Mouse (Mus musculus) heart, postnatal 10 days (tissue): ENCODE measurements at regions not wholly inside any gene's neighbourhood (a gene's known extent, or its start where the extent isn't known, plus 50 kb on each side); places are given as distances from the start of the nearest gene placed in this dataset.

Experiments used
- DNase-seq, 2 experiments: peaks; one replicate each; pipeline ENCODE4 v3.0.0; 2021
- intact Hi-C: fragments of 180-260 bp; cut with DNase I; formaldehyde crosslinking; loops from one replicate; pipeline ENCODE4 v1.15.1; 2025

GRCm38 (mm10) chr2:114822657-114823056 lies 167.9 kb upstream of the Dph6 start:
- intact Hi-C loops: no loop called here

DNA sequence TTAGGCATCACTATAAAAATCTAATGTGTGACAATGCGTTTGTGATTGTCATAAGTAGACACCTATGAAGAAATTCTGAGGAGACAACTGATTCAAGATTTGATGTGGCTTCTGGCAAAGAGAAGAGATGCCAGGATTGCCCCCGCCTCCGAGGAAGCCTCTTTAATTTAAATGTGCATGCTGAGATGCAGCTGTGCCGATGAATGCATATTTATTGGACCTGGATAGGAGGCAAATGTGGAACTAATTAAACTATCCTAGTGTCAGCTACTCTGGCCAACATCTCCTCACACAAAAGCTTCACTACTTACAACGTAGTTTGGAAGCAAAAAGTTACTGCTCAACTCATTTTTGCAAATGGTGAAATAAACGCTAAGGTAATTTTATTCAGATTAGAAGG lies 173.4 kb upstream of the Dph6 start:
- intact Hi-C loops: no loop called here
- no peak for DNase-seq

More at GRCm38 (mm10) chr2:114822657-114823056, 167.9 kb upstream of the Dph6 start:
- no peak for DNase-seq

DNA sequence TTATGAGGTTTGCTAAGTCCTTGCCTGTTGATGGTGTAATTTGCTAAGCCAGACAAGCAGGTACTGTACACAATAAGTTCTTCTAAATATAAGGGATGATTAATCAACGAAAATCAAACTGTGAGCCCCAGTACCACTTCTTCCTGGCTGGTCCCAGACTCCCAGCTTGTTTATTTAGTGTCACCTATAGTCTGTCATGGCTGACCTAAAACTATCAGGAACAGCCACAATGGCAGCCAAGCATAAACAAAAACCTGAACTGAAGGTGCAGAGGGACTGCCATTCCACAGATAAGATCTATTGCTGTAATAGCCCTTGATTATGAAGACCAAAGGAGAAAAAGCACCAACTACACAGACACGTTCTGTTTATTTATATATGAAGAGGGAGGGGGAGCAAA lies 180.9 kb upstream of the Dph6 start:
- intact Hi-C loops: no loop called here
- DNase-seq: no peak

GRCm38 (mm10) chr2:114843696-114844388 lies 189.1 kb upstream of the Dph6 start:
- DNase-seq: no peak
- intact Hi-C loops: no loop called here

- intact Hi-C loops: no loop called here
- DNase-seq: no peak
These were observed 189.6 kb upstream of the Dph6 start for GRCm38 (mm10) chr2:114844389-114844771.

DNA sequence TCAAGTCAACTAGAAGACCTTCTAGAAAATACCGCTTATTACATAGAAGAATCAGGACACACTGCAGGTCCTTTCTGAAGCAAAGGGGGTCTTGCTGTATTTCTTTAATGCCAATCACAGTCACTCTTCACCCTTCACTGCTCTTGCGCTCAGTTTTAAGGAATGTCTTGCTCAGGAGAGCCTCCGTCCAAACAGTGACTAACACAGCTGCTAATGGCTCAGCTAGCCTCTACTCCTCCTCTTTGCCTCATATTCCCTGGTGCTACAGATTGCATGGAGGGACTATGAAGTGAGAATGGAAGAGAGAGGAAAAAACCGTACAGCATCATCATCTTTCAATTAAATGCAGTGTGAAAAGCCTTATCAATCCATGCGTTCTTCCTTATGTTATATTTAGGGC lies 193.7 kb upstream of the Dph6 start:
- DNase-seq: no peak
- intact Hi-C loops: no loop called here

- intact Hi-C loops: no loop called here
- DNase-seq: no peak
These were observed 194.2 kb upstream of the Dph6 start for GRCm38 (mm10) chr2:114848914-114849313.

DNA sequence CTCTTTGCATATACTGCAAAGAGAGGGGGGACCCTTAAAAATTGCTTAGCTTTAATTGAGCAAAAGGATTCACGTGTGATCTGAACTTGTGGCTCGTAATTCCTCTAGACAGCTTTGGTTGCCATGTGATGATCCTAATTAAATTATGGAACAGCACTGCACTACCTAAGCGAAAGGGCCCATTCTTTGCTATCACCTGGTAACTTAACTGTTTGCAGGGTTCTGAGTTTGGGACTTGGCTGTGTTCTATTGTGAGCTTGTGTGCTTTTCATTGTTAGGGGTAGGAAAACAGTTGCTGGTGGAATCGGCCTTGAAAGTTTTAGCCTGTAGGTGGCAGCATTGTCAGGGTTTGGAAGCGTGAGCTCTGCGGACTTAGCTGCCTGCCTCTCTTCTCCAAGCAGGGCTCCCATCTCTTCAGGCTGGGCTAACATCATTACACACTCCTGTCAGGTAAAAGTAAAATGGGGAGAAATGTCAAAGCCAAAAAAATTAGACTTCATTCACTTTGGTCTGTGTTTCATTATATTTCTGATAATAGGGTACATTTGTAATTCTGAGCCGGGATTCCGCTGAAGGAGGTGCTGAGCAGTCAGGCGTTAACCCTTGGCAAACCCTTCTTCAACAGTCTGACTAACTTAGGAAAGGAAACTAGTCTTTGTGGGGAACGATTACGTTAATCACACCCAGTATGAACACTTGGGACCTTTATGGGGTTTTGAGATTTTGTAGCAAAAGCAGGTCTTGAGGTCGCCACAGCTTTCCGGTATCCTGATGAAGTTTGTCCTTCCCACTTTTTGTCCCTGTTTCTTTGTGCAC lies 199.2 kb upstream of the Dph6 start:
- peak; percentile 69 to 85 for DNase-seq
- intact Hi-C loops: loop anchor here (5.0 to 10.0 kb wide), 6 partner anchors 229 to 1248 kb away; no protein-coding TSS in a partner anchor

DNA sequence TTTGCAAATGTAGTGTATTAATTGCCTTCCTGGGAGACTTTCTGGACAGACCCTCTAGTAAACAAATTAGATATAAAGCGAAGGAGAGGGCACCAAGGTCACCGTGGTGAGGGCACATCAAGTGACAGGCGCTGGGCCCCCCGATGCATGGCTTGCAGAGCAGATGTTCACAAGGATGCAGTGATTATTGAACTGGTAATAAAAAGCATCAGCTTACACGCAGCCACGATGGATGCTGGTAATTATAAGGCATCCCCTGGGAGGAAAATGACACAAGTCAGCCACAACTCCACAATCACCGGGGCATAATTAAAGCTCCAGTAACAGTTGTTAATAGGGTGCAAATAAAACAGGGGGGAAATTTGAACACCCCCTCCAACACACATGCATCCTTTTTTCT lies 217.5 kb upstream of the Dph6 start:
- intact Hi-C loops: no loop called here

DNA sequence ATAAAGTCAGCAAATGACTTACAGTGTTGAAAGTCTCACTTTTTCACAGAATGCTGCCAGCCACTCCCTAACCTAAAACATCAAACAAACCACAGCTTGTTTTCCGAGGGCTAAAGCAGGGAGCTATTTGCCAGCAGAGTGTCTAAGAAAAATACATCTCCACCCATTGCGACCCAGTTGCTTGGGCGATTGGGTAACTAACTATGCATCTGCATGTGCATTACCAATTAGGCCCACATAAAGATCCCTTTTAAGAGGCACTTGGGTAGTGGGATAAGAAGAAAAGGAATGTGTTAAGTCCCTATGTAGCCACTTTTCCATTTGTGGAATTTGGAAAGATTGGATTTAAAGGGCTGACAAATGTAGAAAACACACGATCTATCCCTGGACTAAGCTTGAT lies 218.3 kb upstream of the Dph6 start:
- intact Hi-C loops: no loop called here
- DNase-seq: no peak

More for the DNA sequence above, 217.5 kb upstream of the Dph6 start:
- DNase-seq: no peak

GRCm38 (mm10) chr2:114879084-114879483 lies 224.3 kb upstream of the Dph6 start:
- DNase-seq: no peak
- intact Hi-C loops: no loop called here

GRCm38 (mm10) chr2:114879784-114880183 lies 225.0 kb upstream of the Dph6 start:
- DNase-seq: no peak
- intact Hi-C loops: no loop called here

DNA sequence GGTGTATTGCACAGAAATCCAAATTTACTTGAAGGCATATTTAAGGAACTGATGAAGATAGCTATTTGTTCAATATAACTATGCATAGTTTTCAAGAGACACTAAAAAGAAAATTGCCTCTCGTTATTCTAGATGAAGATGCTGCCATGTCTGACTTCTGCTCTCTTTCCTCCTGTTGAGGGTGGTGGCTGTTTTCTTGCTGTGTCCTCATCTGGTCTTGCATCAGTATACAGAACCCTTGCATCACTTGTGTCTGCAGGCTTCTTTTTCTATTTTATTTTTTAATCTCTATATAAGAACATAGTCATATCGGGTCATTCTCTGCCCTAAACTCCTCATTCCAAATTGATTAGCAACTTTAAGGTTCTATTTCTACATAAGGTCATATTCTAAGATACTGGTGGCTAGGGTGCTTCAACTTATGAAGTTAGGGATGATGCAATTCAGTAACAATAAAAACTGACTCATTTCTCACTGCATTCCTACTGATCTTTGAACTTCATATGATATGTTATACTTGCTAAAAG lies 231.0 kb upstream of the Dph6 start:
- intact Hi-C loops: no loop called here
- DNase-seq: no peak

GRCm38 (mm10) chr2:114898812-114899211 lies 244.0 kb upstream of the Dph6 start:
- DNase-seq: no peak
- intact Hi-C loops: no loop called here

GRCm38 (mm10) chr2:114911845-114912500 lies 257.2 kb upstream of the Dph6 start:
- no peak for DNase-seq
- intact Hi-C loops: no loop called here

DNA sequence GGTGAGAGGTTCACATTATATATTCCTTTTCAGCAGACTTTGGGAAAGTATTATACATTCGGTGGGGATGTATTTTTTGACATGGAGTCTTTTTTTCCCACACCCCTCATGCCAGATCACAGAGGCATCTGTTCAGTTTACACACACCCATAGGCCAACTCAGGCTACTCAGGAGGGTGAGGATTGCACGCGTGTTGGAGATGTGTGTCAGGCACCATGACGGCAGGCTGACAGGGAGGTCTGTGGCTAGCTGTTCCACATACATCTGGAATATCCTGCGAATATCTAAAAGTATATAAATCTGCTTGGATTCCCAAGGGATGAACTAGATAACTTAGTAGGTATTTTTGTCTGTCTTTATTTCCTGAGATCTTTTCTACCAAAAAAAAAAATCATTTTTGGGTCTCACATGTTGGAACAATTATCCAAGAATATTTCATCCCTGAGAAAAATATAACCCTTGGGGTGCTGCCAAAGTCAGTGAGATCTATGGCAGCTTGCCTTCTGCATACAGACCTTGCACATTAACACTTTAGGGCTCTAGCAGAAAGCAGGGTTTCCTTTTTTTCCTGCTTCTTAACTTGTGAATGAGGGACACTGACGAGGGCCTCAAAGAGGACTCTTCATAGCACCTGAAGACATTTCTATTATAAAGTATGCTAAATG lies 260.4 kb upstream of the Dph6 start:
- peak; percentile 6 to 21 for DNase-seq
- intact Hi-C loops: no loop called here

DNA sequence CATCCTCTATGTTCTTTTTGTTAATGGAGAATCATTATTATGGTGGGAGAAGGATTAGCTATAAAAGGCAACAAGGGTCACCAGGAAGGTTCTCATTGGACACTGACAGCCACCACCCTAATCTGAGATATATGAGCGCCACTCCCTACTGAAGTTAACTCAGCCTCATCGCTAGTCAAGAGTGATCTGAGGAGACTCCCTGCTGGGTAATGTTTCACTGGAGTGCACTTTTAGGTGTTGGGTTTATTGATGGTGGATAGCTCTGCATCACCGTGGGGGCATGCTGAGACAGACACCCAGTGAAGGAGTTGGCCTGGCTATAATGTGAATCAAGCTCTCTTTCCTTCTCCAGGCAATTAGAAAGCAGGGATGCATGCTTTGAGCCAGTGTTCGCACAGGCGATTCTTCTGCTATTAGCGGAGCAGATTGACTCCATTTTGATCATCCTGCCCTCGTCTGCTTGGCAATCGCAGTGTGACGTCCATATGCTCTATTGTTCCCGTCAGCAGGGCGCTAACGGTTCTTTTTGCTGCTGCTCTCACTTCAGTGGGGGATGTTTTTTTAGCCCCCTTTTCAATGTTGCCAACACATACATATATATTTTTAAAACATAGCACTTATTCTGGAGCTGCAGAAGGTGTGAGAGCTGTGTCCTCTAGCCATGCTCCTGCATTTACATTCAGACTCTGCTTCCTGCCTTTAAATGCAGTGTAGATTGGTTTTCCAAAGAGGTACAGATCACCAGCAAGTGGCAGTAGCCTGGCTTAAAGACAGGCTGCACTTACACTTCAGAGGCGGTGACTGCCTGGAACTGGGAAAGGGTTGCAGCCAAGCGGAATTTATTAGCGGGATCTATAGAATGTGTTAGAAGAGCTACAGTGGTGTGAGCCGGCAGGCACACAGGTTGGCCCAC lies 263.9 kb upstream of the Dph6 start:
- DNase-seq: no peak
- intact Hi-C loops: no loop called here

DNA sequence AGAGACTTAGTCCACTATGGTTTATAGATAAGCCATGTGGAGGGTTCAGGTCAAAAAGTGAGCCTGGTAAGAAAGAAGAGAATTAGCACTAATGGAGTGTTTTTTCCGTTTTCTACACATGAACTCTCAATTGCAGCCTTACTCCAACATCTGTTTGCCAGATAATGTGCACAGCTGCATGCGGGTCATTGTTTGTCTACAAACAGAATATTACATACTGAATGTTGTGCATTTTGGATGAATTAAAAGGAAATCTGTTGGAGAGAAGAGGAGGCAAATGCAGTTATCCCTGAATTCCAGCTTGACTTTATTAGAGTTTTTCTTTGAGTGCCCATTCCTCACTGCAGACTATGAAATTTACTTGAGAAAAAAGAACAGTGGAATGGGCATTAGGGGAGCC lies 269.1 kb upstream of the Dph6 start:
- intact Hi-C loops: no loop called here
- DNase-seq: no peak

DNA sequence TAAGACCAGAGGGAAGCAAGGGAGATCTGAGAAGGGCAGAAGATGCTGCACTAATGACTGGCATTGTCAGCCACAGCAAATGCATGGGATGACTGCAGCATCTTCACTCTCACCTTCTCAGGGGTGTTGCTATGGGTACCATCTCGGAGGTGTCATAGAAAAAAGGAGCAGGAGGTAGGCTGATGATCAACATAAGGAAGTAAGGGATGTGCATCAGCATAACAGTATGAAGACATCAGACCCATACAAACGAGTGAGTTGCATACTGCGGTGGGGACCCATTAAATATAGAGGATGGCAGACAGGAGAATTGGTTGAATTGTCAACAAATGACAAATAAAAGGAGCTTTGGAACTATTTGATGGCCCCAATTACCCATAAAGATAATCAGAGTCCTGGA lies 280.7 kb upstream of the Dph6 start:
- DNase-seq: no peak
- intact Hi-C loops: no loop called here
